Mouse (Mus musculus) ES-E14 (cell line): ENCODE measurements around the gene Mdm2. TPM values are rescaled to one million over a fixed set of nuclear protein-coding genes. Genes with fewer than 3 reads are reported as not detected.

Experiments
- DNase-seq: peaks from one replicate; pipeline ENCODE4 v3.0.0-alpha.2; 2013; ENCODE audit warnings: low read depth, low spot score
- H3K27ac ChIP-seq: 2 replicates; pipeline ENCODE4 v1.5.1; 2012; ENCODE audit warnings: low read depth, mild to moderate bottlenecking, low read length, moderate library complexity, mixed read lengths; ENCODE audit not compliant: poor library complexity, insufficient read depth, severe bottlenecking
- H3K36me3 ChIP-seq: 2 replicates; pipeline ENCODE4 v1.6.1; 2012; ENCODE audit warnings: mild to moderate bottlenecking, low read length, moderate library complexity, mixed read lengths; ENCODE audit not compliant: control insufficient read depth, poor library complexity, insufficient read depth, severe bottlenecking
- H3K4me1 ChIP-seq, 2 experiments: fragments of 150-350 bp in 1 of 2; sonication (generic) in 1 of 2; 2 replicates each; pipeline ENCODE4 v1.6.1; 2012; ENCODE audit warnings: low read length in 2 of 2, mild to moderate bottlenecking in 1 of 2, mixed read lengths in 1 of 2; ENCODE audit not compliant: control insufficient read depth in 2 of 2, insufficient read depth in 2 of 2, poor library complexity in 1 of 2
- H3K4me3 ChIP-seq, 2 experiments: fragments of 150-350 bp in 1 of 2; sonication (generic) in 1 of 2; 2 replicates each; pipeline ENCODE4 v1.5.1; 2012; ENCODE audit warnings: low read length in 2 of 2, low read depth in 1 of 2, mild to moderate bottlenecking in 1 of 2, mixed read lengths in 1 of 2; ENCODE audit not compliant: insufficient read depth in 1 of 2, poor library complexity in 1 of 2, severe bottlenecking in 1 of 2
- H3K9ac ChIP-seq: 2 replicates; pipeline ENCODE4 v1.6.1; 2012; ENCODE audit warnings: low read depth, mild to moderate bottlenecking, low read length, mixed read lengths; ENCODE audit not compliant: poor library complexity, insufficient read depth, severe bottlenecking
- H3K9me3 ChIP-seq: fragments of 150-350 bp; sonication (generic); 2 replicates; pipeline ENCODE4 v1.6.1; 2012; ENCODE audit warnings: low read depth, mild to moderate bottlenecking, low read length; ENCODE audit not compliant: control insufficient read depth, insufficient read depth
- CHD2 ChIP-seq: IDR thresholded peaks from 2 replicates; pipeline ENCODE4 v1.6.1; 2014; ENCODE audit warnings: mild to moderate bottlenecking, low read depth, low read length, inconsistent platforms
- HCFC1 ChIP-seq: IDR thresholded peaks from 2 replicates; pipeline ENCODE4 v1.6.1; 2012; ENCODE audit warnings: low read length, inconsistent platforms, borderline replicate concordance; ENCODE audit not compliant: insufficient read depth
- MAFK ChIP-seq: IDR thresholded peaks from 2 replicates; pipeline ENCODE4 v1.6.1; 2014; ENCODE audit warnings: mild to moderate bottlenecking, low read depth, low read length, inconsistent platforms; ENCODE audit not compliant: insufficient read depth
- ZC3H11A ChIP-seq: IDR thresholded peaks from 2 replicates; pipeline ENCODE4 v1.6.1; 2012; ENCODE audit warnings: low read depth, mild to moderate bottlenecking, inconsistent platforms, low read length, borderline replicate concordance
- ZNF384 ChIP-seq: IDR thresholded peaks from 2 replicates; pipeline ENCODE4 v1.6.1; 2012; ENCODE audit warnings: low read depth, low read length, inconsistent platforms
- in situ Hi-C, 2 experiments: fragments of 600-800 bp; cut with MboI; formaldehyde crosslinking; loops; one replicate each; pipeline ENCODE4 v1.15.1; 2025; ENCODE audit warnings: low sequenced_read_pairs in 2 of 2, inconsistent platforms in 1 of 2; ENCODE audit not compliant: unreplicated experiment in 2 of 2
- total RNA-seq: library from RNA; depleted of rRNA; stranded (reverse); fragments of 300-350 nt; gene quantifications from 2 replicates; pipeline ENCODE4 v1.2.3, GENCODE M21; 2012

Mdm2 gene
- total RNA-seq, 1 experiment, result 178 TPM

GRCm38 (mm10) chr10:117699914-117700313, 10.6 kb downstream of the Mdm2 start:
- in situ Hi-C loops, result no loop called here
- H3K9me3 ChIP-seq, result no peaks in the 10 kb centered on the region

DNA sequence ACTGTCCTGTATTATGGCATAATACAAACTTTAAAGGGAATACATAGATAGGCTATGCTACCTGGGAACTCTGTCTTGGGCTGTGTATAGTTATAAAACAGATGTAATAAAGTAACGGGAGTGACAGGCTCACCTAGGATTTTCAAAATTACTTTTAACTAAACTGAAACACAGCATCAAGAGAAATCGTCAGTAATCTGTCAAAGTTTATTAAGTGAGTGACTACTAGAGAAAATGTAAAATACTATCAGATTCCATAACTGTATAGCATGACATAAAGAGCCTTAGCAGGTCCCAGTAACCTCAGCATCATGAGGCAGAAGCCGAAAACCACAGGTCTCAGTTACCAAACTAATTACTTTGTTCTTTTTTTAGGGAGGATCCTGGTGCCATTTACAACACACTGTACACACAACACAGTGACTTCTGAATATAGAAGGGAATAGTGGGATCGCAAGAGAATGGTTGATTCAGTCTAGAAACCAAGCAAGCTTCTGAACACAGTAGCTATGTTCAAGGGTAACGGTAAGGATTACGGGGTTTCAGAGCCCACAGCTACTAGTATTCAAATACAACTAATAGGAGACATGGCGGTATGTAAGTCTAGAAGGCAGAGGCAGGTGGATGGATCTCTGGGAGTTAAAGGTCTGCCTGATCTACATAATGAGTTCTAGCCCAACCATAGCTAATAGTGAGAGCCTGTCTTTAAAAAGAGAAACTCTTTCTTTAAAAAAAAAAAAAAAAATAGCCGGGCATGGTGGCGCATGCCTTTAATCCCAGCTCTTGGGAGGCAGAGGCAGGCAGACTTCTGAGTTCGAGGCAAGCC, 12.0 kb downstream of the Mdm2 start:
- H3K9me3 ChIP-seq, result no peaks in the 10 kb centered on the region
- no peak overlapping the region for H3K4me3 ChIP-seq
- H3K27ac ChIP-seq, result no peak overlapping the region
- no peak for DNase-seq
- in situ Hi-C loops, result no loop called here
- H3K9ac ChIP-seq, result no peak overlapping the region
- no peak for TF ChIP-seq HCFC1
- TF ChIP-seq MAFK, result no peak
- TF ChIP-seq ZC3H11A, result no peak
- TF ChIP-seq CHD2, result no peak
- no peak for TF ChIP-seq ZNF384
- H3K36me3 ChIP-seq, result peaks cover 42% of the 10 kb centered on the region
- H3K4me1 ChIP-seq, result peaks cover 0 to 2% of the 10 kb centered on the region in 2 experiments; a peak in 1 of 4 replicates

More at GRCm38 (mm10) chr10:117699914-117700313, 10.6 kb downstream of the Mdm2 start:
- TF ChIP-seq ZC3H11A (no peak), MAFK (no peak), HCFC1 (no peak), CHD2 (no peak), ZNF384 (no peak)
- H3K4me3 ChIP-seq, result no peak overlapping the region
- no peak overlapping the region for H3K27ac ChIP-seq
- peaks cover 0 to 2% of the 10 kb centered on the region in 2 experiments; a peak in 1 of 4 replicates for H3K4me1 ChIP-seq
- no peak for DNase-seq
- H3K36me3 ChIP-seq, result peaks cover 43% of the 10 kb centered on the region
- no peak overlapping the region for H3K9ac ChIP-seq

DNA sequence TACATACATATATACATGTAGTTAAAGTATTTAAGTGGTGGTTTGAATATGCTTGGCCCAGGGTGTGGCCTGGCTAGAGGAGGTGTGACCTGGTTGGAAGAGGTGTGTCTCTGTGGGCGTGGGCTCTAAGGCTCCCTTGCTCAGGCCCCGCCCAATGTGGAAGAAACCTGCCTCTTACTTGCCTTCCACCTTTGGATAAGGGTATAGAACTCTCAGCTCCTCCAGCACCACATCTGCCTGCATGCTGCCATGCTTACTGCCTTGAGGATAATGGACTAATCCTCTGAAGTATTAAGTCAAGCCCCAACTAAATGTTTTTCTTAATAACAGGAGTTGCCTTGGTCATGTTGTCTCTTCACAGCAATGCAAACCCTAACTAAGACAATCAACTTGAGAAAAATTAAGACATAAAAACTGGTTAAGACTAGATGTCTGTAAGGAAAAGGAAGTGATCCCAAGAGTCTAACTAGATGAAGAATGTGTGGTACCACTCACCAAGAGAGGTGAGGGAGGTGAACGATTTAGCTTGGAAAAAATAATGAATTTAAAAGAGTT, 12.9 kb downstream of the Mdm2 start:
- Histone ChIP-seq H3K4me3 (no peak overlapping the region), H3K9ac (no peak overlapping the region), H3K9me3 (no peaks in the 10 kb centered on the region), H3K27ac (no peak overlapping the region; the same call in 1 of the 2 replicates), H3K4me1 (peaks cover 0 to 2% of the 10 kb centered on the region in 2 experiments; a peak in 1 of 4 replicates), H3K36me3 (peaks cover 40% of the 10 kb centered on the region)
- in situ Hi-C loops, result no loop called here
- TF ChIP-seq ZC3H11A, result no peak
- TF ChIP-seq CHD2, result no peak
- TF ChIP-seq HCFC1, result no peak
- TF ChIP-seq MAFK, result no peak
- no peak for TF ChIP-seq ZNF384
- no peak for DNase-seq

- in situ Hi-C loops, result no loop called here
- Histone ChIP-seq H3K4me1 (peaks cover 0 to 2% of the 10 kb centered on the region in 2 experiments; a peak in 1 of 4 replicates), H3K4me3 (no peak overlapping the region), H3K27ac (no peak overlapping the region), H3K9ac (no peak overlapping the region), H3K9me3 (no peaks in the 10 kb centered on the region), H3K36me3 (peaks cover 41% of the 10 kb centered on the region)
- no peak for DNase-seq
- no peak for TF ChIP-seq MAFK
- no peak for TF ChIP-seq ZNF384
- TF ChIP-seq CHD2, result no peak
- no peak for TF ChIP-seq ZC3H11A
- TF ChIP-seq HCFC1, result no peak
These were observed 13.6 kb downstream of the Mdm2 start for GRCm38 (mm10) chr10:117696827-117697560.
